Mouse (Mus musculus) kidney, adult 11 months (tissue): ENCODE results near the gene Rfx8.
A peak's percentile ranks its signal among the peaks of the same experiment; 100 is the strongest.

Experiments
- DNase-seq: peaks from one replicate; pipeline ENCODE4 v3.0.0; 2022

Rfx8 gene

DNA sequence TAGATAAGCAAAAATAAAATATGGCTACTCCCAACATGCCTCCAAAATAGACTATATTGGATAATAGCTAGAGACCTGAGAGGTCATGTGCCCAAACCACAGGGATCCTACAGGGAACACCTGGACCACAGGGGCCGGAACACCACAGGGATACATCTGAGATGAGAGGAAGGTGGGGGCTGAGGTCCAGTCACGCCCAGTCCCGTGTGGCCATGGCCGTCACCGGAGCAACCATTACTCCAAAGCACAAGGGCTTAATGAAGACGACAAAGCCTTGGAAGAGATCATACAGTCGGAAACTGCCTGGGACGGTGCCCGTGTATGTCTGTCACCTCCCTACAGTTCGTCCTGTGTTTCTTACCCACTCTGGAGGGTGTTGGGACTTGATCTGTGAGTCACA, 13.1 kb upstream of the Rfx8 start:
- DNase-seq = no peak

DNA sequence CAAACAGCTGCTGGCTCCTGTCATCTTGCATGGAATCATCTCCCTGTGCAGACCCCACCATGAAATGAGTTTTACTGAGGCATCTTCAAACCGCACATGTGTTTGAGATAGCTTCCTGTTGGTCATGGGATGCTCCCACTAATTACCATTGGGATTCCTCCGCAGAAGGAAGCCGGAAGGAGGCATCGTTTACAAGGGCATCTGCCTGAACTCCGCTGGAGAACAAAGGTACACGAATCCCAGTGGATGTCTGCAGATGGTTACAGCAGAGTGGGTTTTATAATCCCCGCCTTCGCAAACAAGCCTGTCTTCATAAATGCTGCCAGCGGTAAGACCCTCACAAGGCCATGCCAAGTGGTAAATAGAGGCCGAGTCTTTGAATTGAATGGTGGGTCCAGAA, 11.3 kb upstream of the Rfx8 start:
- DNase-seq = no peak

DNA sequence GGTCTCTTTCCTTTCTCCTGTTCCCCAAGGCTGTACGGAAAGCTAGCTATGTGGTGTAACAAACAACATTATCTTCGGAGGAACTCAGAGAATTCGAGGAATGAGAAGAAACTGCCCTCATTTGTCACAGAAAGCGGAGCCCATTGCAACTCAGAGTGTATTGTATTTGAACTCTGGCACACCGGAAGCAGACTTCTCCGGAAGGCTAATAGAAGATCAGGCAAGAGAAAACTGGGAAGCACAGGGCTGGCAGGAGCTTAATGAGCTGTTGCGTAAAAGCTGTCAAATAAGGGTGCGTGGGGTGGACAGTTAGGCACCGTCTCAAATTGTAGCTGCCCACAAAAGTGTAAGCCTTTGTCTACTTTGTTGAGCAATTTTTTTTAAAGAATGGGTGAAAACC, 10.7 kb upstream of the Rfx8 start:
- DNase-seq = peak; percentile 52

DNA sequence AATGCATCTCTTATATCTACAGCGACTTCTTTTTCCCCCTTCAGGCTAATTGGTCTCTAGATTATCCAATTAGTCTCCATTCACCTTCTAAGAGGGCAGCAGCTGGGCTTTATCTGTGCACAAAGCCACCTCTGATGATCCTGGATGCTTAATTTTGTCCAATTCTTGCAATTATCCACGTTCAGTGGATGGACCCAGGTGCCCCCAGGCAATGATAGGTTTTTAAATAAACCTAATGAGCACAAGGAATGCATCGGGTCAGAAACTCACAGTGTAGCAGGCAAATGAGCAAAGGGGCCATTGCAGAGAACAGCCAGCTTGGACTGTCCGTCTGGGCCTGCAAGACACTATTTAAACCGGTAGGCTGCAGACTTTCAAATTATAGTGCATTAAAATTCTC, 10.1 kb upstream of the Rfx8 start:
- no peak for DNase-seq

DNA sequence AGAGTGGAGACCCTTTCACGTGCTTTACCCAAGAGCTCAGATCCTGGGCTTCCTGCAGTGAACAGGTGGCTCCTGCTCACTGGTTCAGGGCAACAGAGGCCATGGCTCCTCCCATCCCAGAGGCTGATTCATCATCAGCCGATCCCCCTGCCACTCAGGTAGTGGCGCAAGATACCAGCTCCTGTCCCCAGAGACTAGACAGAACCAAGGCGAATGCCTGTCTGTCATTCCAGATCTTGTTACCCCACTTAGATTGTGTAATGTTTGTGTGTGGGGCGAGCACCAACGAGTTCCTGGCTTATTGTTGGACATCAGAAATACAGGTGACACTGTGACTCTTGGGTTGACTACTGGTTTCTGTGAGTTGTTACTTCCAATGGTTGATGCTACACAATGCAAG, 9.1 kb upstream of the Rfx8 start:
- no peak for DNase-seq

DNA sequence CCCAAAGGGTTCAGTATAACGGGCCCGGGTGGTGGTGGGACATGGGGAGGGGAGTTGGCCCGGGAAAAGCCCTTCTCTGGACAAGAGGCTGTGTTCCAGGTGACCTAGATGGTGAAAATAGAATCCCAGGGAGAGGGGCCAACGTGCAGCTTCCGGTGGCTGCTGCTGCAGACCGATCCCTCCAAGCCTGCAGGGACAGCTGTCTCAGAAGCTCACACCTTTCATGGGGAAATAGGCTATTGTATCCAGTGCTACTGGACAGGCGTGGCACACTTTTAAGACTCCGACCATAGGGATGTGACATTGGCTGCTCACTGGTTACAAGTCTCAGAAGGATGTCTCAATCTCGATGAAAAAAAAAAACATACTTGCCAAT, 542 bp upstream of the Rfx8 start:
- DNase-seq = no peak

DNA sequence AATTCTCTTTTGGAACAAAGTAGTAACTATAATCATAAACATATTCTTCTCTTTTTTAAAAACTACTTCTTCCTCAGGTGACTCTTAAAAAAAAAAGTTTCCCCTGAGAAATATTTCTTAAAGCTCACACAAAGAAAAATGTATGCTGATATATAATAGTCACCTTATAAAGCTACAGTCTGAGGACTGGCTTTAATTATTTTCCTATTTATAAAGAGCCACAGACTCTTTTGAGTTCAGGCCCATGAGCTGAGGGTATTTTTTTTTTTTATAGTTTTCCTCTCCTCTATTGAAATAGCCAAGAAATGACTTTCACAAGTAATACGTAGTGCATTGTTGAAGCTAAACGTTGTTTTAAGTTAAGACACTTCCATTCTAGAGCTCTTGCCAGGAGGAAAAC, 611 bp downstream of the Rfx8 start:
- DNase-seq = no peak

DNA sequence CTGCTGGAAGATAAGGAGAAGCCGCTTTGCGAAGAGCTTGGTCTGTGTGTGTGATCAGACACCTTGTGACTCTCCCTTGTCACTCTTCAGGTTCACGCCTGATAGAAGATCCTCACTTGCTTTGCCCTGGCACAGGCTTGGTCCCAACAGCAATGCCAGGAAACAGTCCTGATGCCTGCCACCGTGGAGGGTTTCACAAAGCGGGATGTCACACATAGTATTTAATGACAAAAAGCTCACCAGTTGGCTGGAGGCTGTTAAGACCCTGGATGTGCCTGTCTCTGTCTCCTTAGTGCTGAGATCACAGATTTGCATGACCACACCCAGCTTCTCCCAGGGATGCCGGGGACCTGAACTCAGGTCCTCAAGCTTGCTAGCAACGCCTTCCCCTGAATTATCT, 5.2 kb downstream of the Rfx8 start:
- DNase-seq = no peak

DNA sequence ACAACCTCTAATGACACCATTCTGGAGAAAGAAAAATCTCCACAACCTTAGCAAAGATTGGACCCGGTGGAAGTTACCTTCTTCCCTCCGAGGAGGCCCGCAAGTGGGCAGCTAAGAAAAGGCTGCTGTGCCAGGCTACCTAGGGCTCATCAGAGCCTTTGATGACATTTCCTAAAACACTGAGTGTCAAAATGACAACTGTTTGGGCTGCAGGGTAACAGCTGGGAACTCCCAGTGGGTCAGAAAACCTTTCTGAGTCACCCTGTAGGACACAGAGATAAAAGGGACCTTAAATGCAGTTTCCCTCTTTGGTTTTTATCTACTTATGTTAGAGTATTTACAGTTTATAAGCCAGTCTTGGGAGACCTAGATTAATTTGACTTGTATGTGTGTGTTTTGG, 6.1 kb downstream of the Rfx8 start:
- DNase-seq = no peak

DNA sequence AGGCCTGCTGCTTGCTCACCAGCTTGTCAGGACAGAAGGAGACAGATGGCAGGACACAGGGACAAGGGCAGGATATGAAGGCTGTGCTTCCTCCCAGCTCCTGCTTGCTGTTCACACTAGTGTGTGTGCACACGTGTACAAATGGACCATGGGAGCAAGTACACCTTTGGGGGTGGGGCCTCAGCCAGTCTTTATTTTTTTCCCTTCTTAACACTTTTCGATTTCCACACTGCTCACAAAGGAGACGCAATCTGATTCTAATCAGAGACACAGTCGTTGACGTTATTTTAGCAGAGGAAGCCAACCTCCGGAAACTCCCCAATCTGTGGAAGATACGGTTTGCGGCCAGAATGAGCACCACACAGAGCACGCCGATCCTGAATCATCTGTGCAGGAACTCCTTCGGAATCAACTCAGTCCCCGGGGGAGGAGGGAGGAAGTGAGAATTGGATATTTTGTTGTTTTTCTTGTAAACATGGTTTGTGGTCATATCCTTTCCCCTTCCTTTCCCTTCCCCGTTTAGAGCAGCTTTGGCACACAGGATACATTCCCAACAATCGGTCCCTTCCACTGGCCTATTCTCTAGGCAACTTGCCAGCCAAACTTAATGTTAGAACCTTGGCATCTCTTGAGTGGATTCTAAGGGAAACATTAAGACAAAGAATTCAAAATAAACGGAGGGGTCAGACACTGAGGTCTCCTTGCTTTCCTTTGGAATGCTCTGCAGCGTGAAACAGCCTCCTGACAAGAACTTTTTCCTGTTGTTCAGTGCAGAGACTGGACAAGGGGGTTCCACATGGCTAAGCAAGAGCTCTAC, 6.7 kb downstream of the Rfx8 start:
- peak; percentile 79 for DNase-seq

DNA sequence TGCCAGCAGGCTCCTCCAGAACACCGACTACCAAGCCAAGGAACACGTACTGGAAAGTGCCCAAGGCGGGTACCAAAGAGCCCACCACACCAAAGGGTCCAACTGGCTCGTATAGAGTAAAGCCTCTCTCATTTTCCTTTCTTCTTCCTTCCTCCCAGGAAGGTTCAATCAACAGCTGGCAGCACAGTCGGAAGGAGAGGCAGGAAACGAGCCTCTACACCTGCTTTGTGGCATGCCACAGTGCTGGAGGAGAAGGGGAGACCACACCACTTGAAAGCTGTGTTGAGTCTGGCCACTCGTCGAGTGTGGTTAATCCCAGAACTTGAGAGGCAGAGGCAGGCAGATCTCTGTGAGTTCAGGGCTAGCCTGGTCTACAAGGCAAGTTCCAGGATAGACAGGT, 7.5 kb downstream of the Rfx8 start:
- DNase-seq = no peak

DNA sequence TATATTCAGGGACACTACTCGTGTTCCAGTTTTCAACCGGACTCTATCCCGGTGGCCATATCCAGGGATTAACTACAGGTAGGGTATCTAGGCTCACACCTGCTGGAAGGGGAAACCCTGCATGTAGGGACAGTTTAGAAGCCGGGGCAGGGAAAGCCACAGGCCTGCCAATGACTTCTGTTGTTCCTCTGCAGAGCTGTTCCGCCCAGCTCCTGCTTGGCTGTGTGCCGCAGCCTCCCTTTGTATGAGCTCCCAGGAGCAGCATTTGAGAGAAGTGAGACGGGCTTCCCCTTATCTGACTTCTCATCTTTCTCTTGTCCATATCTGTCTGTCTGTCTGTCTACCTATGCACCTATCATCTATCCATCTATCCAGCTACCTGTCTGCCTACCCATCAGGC, 8.5 kb downstream of the Rfx8 start:
- peak; percentile 23 for DNase-seq

DNA sequence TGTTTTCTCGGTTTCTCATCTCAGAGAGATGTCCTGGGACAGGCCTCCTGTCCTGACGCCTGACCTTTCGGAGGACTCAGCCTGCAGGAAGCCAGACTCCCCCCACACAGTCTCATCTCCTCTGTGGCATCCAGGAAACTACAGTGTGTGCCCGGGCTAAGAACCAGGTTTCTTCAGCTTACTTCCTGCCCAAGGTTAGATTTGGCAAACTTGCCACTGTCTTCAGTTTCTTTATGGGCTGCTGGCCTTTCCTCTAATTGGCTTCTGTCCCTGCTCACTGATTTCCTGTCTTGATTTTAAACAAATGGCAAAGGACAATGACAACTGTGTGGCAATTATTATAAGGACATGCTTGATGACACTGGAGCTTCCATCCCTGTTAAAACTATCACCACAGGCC, 10.2 kb downstream of the Rfx8 start:
- peak; percentile 53 for DNase-seq

DNA sequence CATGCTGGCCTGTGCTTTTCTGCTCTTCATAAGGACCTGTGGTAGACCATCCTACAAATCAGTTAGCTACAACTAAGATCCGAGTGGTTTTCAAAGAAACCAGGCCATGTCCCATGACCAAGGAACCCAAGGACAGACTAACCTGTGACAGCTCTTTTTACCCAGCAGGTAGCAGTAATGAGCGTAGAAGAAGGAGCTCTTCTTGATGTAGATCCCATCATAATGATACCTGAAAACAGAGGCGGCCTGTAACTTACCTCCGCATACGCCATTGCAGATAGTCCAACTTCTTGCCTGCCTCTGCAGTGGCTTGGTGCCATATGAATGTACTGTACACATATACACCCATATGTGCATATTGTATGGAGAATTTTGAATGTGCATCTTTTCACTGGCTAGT, 10.8 kb downstream of the Rfx8 start:
- no peak for DNase-seq

DNA sequence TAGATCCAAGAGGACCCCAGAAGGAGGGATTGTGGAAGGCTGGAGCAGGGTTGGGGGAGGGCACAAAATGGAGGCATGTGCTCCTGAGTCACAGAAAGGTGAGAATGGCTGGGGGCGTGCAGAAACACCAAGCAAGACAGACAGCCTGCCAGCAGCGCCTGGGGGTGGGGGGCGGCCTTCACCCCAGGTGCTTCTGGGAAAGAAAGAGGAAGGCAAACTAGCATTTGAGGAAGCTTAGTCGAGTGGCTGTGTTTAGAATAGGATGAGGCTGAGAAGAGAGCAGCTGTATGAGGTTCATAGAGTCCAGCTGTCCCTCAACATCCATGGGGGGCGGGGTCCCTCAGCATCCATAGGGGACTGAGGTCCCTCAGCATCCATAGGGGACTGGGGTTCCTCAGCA, 12.0 kb downstream of the Rfx8 start:
- no peak for DNase-seq

DNA sequence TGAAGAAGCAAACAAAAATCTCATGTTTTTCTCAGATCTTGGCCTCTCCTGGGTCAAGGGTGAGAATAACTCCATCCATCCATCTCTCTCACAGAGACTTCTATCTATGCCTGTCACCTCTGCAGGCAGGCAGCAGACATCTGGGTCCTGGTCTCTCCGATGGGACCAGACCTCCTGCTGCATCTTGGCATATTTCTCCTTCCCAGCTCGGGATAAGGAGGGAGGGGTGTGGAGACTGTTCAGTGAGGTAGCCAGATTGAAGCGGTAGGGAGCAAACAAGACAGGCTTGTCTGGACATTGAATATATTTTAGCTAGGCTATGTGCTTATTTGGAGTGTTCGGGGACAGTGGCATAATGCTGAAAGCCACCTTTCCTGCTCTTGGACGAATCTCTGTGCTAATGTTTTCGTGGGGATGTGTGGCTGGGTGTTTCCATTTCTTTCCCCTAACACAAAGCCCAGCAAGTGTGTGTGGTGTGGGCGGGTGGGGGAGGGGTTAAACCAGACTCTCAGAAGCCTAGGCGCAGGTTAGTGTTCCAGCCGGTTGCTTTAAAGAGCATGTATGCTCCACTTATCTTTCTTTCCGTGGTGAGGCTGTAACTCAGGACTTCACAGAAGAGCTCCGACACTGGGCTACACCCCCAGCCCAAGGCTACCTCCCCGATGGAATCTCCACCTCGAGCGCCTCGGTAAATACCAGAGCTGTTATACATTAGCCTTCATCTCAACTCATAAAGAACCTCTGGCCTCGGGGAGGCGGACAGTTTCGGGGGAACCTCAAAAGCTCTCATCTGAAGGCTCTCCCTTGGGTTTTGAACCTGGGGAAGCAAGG, 18.4 kb downstream of the Rfx8 start:
- DNase-seq = no peak

DNA sequence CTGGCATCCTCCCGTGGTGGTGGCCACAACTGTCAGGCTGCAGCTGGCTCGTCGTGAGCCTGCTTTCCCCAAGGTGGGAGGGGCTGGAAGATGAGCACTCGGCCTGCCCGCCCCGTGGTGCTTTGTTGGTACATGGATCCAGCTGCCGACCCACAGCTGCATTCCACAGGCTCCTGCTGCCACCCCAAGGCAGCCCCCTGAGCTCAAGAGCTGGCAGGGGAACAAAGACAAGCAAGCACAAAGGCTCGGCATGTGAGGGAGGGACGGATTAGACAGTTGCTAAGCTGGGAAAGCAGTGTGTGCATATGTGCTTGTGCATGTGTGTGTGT, 19.6 kb downstream of the Rfx8 start:
- no peak for DNase-seq

DNA sequence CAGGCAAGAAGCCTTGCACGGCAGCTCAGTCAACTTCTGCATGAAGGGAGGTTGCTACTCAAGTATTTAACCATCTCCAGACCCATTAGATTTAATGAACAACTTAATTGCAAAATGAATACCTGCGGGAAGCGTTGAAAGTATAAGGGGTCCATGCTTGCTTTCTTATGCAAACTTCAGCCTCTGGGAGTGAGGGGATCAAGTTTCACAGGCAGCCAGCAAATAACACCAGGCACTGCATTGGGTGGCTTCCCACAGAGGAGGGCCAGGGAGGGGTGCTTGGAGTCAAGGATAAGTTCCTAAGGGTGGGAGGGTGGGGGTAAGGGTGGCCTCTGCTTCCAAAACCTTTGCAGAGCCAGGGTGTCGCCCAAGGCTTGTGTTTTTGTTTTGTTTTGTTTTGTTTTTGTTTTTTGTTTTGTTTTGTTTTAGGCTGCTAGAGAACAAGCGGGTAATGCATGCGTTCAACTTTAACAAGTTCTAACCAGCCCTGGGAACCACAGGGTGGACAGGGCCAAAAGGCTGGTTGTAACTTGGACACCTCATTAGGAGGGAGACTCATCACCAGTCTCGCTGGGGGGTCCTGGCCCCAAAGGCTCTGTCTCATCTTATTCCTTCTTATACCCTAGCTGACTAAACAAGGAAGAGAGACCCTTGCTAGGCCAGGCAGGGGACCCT, 20.1 kb downstream of the Rfx8 start:
- DNase-seq = no peak

DNA sequence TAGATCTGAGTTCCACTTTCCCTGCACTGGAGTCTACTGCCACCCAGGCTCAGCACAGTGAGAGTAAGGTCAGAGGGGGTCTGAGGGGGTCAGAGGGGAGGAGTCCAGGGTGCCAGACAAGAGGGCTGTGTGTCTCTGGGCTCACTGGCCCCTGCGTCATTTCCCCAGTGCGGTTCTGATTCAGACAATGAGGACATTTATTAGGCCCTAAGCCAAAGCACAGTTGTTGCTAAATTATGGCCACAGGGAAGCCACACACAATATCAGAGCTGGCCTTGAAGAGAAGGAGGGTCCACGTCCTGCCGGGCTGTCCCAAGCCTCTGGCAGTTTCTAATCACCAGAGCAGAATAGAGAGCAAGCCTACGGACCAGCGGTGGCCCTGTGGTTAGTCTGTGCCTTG, 22.3 kb downstream of the Rfx8 start:
- DNase-seq = peak; percentile 27

DNA sequence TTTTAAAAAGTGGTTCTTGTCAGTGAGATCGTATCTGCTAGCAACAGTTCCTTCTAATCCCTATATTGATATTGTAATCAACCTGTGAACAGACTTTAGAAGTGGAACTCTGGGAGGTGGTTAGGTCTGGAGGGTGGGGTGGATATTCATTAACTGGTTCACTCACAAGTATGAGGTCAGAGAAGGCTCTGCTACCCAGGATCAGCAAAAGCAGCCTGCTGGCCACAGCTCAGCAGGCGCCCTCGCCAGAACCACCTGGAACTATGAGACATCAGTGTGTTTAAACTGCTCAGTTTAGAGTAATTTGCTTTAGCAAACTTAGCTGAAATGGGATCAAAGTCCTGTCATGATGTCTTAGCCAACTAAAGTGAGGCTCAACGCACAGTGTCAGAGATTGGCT, 25.6 kb downstream of the Rfx8 start:
- peak; percentile 66 for DNase-seq

DNA sequence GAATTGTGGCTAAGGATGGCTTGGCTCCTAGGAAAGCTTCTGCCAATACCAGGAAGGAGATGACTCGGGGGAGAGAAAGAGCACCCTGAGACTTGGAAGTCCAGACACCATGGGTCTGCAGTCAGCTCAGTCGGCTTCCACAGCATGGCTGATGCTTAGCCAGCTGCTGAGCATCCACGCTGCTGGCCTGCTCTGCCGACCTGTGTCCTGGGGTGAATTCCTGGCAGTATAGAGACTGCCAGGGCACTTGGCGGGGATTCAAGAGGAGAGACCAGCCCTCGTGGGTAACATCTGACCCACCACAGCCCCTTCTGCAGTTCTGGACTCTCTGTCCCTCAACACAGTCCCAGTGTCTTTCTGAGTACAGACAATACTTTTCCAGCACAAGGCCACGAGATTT, 26.0 kb downstream of the Rfx8 start:
- peak; percentile 14 for DNase-seq

DNA sequence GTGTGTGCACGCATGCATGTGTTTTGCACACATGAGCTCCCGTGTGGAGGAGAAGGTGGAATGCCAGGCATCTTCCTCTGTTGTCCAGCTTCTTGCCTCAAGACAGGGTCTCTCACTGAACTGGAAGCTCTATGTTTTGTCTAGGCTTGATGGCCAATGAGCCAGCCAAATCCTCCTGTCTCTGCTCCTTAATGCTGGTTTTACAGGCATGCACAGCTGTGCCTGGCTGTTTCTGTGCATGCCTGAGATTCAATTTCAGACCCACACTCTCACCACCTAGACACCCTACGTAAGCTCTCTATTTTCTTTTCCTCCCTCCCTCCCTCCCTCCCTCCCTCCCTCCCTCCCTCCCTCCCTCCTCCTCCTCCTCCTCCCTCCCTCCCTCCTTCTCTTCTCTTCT, 28.8 kb downstream of the Rfx8 start:
- no peak for DNase-seq

DNA sequence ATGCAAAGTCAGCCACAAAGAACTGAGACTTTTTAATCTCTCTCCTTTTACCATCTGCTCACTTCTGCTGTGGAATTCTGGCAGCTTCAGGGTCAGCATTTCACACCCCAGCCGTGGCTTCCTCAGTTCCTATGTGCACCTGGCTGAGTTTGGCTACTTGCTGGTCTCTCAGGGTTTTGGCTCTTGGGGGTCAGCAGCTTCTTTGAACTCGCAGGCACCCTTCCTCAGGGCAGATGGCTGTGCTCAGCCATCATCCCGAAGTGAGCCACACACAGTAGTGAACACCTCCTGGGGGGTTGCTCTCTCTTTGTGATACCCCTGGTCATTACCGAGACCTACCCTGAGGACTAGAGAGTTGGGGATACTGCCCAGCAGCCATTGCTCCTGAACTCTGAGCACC, 29.7 kb downstream of the Rfx8 start:
- DNase-seq = no peak

DNA sequence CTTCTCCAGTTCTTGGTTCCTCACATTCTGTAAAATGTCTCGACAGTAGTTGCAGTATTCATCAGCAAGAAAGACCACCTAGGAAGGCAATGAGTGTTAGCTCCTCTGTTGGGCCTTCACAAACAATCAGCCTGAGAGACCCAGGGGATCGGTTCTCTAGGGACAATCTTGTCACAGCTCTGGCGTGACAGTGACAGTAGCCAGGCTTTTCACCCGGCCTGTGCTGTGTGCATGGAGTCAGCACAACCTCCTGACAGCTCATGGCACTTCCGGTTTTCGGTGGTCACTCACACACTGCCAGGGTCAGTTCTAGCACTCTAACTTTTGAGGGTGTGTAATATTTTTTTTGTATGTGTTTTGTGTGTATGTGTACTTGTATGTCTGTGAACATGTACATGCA, 32.2 kb downstream of the Rfx8 start:
- no peak for DNase-seq
